Mouse (Mus musculus) cerebellum, postnatal 4 days (tissue): ENCODE measurements at regions not wholly inside any gene's neighbourhood (a gene's known extent, or its start where the extent isn't known, plus 50 kb on each side); places are given as distances from the start of the nearest gene placed in this dataset.

Experiments used
- DNase-seq, 2 experiments: peaks; one replicate each; pipeline ENCODE4 v3.0.0; 2022; ENCODE audit warnings: low spot score in 2 of 2, mixed read lengths in 1 of 2

DNA sequence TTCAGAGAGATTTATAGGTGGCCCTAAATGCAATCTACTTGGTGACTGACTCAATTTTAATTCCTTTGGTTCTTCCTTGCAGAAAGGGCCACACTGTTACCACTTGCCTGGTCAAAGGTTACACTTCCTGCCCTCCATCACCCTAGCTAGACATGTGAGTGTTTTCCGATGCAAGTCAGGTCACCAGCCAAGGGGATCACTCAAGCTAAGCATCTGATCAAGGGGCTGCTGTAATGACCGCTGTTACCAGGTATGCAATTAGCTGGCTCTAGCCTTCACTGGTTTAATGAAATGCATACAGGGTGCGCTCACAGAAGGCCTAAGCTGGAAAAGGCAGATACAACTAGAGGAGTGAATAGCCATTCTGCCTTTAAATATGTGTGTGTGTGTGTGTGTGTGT lies 105.1 kb downstream of the Mtx2 start:
- no peak for DNase-seq

DNA sequence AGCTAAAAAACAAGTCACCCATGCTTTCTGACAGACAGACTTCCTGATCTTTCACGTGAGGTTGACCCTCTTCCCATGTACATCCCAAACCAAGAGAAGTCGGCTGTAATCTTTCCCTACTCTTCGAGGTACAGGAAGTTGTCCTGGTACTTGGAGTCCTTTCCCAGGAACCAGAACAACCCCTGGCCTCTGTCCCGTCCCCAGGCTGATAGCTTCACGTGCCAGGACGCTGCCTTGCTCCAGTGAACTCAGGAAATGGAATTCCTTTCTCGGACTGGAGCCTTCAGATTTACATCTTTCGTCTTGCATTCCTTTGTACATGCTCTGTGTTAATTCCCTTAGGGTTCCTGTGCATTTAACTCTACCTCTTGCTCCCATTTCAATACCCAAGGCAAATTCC lies 107.6 kb downstream of the Mtx2 start:
- no peak for DNase-seq

DNA sequence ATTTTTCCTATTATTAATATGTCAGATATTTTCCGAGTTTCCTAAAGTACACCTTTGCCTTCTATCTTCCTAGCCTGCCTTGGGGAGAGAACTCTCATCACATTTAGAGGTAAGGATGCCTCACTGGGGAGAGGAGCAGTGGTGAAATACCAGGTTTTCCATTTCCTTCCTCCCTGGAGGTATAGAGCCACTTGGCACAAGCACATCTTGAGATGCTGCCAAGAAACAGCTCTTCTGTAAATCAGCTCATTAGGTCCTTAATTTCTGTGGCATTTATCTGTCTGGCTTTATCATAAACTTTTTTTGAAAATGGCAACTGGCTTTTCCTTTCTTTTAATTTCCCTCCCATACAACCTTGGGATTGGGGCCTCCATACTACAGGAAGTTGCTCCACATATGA lies 108.2 kb downstream of the Mtx2 start:
- DNase-seq = peak in 1 of 2 experiments; percentile 14

DNA sequence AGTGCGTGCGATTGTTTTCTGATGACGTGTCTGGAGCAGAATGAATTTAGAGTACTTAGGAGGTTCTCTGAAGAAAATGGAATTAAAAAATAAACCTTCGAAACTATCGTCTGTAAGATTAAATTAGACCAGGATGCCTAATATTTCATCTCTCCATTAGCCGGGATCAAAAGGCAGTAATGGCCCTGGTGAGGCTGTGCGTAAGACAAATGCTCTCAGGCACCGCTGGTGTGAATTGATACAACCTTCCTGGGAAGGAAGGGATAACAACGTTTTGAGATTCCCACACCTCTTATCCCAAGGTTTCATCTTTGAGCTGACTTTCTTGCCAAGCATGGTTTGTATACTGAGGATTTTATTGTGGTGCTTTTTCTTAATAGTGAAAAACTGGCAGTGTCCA lies 113.1 kb downstream of the Mtx2 start:
- no peak for DNase-seq

DNA sequence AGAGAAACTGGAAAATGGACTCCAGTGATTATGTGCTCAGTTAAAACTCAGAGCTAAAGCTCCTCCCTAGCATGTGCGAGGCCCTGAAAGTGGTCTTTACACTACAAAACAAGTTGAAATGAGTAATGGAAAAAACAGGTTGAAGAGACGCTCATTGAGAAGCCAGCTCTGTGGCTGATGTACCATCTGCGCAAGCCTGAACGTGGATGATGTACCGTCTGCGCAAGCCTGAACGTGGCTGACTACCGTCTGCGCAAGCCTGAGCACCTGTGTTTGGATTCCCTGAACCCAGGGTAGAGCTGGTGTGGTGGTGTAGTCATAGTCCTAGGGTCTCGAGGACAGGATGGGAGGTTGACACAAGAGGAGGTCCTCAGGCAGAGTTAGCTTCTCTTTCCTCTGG lies 116.4 kb downstream of the Mtx2 start:
- DNase-seq = no peak

DNA sequence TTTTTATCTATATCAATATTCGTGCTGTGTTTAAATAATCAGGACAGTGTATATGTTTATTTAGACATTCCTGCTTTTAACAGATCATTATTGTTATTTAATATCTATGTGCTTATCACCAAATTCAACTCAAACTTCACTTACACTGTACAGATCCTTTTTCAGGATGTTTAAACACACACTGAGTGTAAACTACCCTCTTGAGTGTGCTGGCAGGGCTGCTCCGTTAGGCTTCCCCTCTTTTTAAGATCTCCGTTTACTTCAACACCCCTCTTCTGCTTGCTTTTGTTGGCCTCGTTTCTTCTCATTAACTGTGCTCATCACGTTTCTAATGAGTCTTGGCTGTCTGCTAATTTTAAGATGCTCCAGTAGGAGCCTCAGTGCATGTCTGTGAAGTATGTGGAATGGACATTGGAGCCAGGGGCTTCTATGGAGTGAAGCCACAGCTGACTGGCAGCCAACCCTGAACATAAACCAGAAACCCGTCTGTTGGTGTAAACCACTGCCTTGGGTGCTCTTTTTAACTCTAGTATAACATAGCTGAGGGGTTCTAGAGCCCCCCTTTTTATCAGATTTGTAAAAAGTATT lies 117.1 kb downstream of the Mtx2 start:
- no peak for DNase-seq

DNA sequence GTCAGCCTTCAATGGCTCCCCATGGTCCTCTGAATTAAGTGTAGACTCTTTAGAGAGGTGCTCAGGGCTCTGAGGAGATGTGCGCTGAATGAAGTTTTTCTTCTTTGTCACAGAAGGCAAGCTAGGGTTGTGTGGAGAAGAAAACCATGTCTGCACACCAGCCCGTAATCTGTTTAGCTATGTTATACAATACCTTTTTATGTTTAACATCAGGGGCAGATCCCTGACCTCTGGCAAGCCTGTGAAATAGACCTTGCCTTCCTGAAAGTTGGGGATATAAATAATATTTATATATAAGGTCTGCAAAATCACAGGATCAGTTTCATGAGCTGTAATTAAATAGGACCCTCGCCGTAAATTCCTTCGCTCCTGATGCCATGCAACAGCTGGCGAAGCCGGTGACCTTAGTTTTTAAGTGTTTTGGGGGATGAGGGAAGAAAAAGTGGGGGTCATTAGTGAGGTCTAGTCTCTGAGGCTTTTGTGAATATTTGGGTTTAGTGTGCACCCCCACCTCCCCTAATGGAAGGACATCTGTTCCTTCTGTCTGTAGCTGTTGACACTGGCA lies 119.7 kb downstream of the Mtx2 start:
- no peak for DNase-seq

DNA sequence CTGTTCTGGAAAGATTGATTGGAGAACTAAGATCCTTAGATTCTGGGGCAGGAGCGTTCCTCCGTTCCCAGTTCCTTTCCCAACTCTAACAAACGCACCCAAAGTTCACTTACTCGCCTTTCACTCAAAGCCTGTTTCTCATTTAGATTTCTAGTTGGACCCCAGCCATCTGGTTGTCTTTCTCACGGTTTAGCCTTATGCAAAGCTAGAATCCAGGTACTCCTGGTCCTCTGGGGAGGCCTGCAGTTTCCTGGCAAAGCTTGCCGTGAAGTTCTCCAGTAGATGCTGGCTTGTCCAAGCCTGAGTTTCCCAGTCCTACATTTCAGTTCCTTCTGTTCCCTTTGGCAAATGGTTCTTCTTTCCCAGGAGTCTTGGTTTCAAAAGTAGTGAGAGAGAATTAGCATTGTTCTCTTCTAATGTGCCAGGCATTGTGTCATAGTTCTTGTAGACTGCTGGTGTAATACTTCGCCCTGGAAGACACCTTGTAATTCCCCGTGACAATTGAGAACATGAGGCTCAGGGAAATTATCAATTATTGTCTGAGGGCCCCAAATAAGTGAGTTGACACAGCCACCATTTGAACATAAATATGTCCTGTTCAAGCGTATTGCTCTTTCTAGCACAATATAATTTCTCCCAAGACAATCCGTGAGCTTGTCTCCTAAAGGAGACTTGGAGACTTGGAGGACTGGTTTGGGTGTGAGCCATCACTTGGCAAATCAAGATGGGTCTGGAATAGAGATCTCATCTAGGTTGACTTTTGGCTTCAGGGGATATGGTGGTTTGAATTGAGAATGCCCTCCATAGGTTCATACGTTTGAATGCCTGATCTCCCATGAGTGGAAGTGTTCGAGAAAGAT lies 126.0 kb downstream of the Mtx2 start:
- no peak for DNase-seq

DNA sequence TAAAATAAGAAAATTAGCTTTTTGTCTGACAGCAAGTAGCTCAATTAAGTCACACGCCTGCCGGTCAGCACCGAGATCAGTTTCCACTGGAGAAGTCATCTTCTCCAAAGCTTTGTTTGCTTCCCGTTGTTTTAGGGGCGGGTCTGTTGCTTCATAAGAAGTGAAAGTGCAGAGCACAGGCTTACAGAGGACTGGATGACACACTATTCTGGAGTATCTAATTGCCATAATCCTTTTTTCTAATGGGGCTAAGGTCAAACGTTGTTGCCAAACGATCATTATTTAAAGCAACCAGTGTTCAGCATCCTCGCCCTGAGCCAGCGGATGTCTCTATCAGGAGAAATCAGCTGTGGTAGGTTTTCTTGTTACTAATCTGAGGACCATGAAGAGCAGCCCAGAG lies 128.5 kb downstream of the Mtx2 start:
- DNase-seq = no peak

DNA sequence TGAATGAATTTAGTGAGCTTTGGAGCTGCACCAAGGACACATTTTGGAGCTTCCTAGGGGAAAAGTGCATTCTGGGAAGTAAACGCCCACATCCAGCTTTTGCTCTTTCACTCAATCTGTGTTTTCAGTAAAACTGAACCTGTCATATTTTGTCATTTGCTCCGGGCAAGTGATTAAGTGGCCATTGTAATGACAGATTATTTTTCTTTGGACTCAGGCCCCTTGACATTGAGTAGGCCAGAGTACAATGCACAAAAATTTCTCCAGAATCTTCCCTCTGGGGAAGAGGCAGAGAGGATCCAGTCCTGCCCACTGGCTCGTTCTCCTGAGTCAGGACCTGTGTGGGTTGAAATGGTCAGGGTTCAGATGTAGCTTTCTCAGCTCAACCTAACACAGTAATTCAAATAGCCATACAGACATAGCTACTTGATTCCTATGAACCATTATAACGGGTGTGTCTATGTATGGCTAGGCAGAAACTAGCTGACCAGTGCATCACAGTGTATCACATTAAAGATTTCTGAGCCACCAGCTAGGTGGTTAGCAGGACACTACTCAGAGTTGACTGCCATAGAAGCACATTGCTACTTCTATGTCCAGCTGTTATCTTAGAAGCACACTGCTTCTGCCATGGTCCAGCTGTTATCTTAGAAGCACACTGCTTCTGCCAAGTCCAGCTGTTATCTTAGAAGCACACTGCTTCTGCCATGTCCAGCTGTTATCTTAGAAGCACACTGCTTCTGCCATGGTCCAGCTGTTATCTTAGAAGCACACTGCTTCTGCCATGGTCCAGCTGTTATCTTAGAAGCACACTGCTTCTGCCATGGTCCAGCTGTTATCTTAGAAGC lies 129.9 kb downstream of the Mtx2 start:
- no peak for DNase-seq

DNA sequence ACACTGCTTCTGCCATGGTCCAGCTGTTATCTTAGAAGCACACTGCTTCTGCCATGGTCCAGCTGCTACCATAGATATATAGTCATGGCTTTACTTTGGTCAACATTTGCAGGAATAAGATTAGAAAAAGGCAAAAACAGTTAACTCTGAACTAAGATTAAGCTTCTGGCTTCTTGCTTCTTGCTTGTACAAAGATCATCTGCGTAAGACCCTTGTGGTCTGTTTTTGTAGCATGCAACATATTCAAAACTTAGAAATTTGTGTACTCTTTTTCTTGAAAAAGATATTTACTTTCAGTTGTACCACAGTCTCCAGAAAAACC lies 130.5 kb downstream of the Mtx2 start:
- no peak for DNase-seq

DNA sequence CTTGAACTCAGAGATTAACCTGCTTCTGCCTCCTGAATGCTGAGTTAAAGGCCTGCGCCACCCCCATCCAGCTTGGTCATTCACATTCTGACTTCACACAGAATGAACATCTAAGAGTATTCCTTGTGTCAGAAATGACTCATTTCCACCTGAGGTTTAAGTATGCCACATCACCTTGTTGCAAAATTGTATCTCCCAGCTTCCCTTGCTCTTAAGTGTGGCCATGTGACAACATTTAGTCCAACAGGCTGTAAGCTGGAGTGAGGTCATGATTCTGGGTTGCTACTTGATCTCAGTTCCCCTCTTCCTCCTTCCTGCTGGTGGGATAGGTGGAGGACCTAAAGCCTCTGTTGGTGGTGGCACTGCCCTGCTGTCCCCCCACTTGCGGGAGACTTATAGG lies 131.0 kb downstream of the Mtx2 start:
- no peak for DNase-seq

DNA sequence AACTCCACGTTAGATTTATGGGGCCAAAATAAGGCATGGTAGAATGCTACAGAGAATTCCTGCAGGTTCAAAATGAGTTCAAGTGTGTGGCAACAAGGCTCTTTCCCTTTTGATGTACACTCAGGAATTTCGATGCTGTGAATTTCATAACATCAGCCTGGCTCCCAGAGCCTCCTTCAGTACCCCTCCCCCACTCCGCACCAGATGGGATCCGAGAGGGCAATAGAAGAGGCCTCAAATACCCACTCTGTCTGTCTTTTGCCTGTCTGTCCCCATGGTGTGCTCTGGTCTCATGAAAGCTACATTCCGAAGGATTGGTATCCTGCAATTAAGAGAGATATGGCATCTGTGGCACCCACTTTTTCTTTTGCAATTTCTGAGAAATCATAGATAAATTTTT lies 134.3 kb downstream of the Mtx2 start:
- no peak for DNase-seq

DNA sequence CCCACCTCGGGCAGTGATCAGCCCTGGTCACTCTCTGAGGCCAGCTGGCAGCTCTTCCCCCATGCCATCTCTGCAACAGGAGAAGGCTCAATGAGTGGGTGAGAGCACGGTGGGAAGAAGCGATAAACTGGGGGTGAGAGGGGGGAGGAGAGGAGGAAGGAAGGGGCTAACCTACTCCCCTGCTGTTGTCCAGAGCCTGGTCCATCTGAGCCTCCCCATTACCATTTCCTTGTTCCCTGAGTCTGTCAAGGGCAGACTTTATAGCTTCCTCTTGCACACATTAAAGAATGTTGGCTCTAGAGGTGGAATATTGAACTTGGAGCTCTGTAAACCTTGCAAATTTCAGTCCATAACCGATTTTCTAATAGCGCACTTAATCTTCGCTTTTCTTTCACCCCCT lies 136.8 kb downstream of the Mtx2 start:
- DNase-seq = no peak

DNA sequence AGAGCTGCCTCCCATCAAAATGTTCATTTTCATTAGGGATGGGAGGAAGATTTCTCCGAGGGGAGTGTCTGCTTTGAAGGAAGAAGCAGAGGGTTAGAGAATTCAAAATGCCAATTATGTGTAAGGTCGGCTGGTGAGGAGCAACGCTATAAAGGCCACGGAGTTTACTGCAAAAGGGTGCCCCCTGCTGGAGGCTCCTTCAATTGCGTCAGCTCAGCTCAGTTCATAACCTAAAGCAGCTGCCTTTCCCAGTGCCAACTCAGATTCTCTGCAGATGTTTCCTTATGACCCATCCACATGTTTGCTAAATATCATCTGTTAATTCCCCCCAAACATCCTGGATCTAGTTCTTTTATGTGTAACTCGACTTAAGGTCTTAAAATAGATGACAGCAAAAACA lies 138.8 kb downstream of the Mtx2 start:
- DNase-seq = peak; percentile 82 to 87

DNA sequence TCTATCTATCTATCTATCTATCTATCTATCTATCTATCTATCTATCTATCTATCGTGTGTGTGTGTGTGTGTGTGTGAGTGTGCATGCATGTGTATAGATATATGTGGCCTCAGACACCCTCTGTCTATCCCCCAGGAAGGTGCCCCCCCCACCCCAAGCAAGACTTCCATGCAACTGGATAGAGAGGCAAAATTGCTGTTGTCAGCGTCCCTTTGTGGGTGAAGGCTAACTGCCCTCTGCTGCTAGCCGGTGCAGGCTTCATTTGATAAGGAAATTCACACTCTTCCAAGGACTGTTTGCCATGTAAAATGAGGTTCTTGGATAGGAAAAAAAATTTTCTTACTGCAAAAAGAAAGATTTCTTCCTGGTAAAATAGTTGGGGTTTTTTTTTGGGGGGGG lies 139.4 kb downstream of the Mtx2 start:
- DNase-seq = no peak

DNA sequence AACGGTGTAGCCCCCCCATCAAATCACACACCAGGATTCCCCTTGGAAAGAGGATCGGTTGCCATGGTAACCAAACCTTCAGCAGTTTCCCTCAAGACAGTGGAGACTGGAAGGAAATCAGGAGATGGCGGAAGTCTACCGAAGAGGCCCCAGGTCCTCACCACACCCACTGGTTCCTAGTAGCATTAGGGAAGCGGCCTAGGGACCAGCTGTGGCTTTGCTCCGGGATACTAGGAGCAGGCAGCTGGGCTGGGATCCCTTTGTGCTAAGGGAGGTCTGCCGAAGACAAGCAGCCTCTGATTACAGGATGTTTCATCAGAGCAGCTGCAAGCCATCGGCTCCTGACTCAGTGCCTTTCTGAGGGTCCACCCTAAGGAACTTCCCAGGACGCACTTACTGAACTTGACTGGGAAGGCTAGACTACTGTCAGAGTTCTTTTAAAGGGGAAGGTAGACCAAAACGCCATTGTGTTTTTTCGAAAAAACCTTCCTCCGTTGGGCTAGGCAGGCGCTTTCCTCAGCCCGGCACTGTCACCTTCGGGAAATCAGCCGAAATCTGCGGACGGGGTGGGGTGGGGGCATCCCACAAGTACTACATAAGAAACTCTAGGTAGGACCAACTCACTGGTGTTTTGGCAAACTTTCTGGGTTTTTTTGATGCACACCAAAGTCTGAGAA lies 139.9 kb downstream of the Mtx2 start:
- DNase-seq = no peak

DNA sequence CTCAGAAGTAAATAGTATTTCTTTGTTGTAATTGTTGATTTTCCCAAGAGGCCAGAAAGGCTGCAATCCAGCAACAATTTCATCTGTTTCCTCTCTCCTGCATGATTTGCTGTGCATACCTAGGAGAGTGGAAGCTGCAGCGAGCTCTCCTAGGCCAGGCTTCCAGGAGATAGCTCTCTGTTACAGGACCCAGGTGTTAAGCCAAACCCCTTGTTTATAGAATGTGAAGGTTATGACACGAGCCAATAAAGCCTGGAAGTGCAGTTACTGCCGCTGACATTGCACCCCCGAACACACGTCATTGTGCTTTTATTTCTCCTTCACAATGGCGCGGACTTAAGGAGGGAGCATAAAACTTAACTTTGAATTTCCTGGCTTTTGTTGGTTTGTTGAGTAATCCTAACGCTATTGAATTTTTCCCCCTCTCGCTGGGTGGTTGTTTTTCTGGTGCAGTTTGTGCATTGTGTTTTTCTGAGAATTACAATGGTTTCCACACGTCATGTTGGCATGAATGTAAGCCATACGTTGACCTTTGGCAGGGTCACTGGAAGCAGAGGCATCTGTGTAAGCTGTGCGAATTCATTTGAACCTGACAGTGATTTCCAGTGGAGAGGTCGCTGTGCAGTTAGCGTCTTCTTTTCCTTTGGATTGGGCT lies 145.1 kb downstream of the Mtx2 start:
- DNase-seq = no peak

DNA sequence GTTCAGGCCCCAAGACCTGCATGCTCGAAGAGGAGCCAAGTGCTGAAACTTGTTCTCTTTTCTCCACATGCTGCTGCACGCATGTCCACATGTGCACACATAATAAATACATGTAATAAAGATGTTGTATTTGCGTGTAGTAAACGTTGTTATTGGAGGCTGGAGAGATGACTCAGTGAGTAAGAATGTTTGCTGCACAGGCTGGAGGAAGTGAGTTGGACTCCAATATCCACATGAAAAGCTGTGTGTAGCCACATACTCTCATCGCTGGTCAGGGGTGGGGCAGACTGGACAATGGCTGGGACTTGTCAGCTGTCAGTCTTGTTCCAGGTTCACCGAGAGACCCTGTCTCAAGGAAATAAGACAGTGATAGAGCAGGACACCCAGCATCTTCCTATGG lies 147.8 kb downstream of the Mtx2 start:
- no peak for DNase-seq

DNA sequence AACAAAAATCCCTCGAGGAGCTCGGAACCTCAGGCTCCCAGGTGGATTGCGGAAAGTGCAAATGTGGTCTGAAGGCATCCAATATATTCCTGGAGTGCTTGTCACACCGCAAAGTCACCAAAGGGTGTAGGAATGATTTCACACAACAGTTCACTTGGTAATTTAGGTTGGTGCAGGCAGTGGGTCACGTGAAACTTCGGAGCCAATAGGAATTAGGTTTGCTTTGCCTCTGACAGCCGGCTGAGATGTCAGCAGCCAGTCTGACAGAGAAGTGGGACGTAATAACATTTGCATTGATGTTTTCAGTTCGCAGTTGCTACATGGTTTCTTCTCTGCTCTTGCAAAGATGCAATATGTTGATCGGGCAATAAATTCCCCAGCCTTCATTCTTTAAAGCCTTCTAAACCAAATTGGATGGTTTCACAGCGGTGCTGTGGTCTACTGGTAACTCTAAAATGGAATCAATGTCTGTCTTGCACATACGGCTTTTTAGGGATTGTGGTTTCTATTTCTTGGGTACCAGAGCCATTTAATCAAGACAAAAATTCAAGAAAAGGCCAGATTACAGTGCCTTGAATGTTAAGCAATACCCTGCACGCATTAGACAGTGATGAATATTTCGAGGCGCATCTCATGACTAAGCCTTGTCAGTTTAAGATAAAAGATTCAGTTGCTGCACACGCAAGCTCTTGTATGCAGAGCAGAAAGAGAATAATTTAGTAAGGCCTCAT lies 149.2 kb downstream of the Mtx2 start:
- DNase-seq = no peak

DNA sequence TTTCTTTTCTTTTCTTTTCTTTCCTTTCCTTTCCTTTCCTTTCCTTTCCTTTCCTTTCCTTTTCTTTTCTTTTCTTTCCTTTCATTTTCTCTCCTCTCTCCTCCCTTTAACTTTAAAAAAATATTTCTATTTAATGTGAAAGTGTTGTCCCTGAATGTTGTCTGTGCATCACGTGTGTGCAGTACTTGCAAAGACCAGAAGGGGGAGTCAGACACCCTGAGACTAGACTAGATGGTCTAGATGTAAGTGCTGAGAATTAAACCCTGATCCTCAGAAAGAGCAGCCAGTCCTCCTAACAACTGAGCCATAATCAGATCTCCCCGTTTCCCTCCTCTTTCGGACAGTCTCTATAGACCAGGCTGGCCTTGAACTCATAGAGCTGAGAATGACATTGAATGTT lies 151.7 kb downstream of the Mtx2 start:
- DNase-seq = no peak
